Mouse (Mus musculus): ENCODE results near the gene Cant1. TPM values are rescaled to one million over a fixed set of nuclear protein-coding genes. Genes with fewer than 3 reads are reported as not detected.

Gene Cant1
- polyA plus RNA-seq, 1 experiment from 2014 or later, result 24.9 TPM

DNA sequence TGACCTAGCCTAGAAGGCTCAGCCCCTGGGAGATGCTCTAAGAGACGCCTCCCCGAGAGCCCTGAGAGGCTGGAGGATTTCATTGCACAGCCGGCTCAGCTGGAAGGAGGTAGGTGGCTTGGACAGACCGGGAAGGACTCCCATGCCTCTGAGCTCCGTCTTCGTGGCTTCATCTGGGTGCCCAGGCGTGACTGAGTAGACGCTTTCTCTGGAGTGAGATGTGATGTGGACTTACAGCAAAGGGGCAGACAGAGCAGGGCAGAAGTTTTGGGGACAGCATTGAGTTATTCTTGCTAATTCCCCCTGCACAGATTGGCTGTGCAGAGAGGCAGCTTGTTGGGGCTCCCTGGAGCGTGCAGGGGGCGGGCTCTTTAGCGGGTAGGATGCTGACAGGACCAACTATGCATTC is 9.6 kb upstream of the Cant1 start:
- Histone ChIP-seq H3K27ac (peak overlapping the region; percentile 45), H3K4me1 (replicated peaks) (peaks cover 55% of the 10 kb centered on the region), H3K27me3 (peaks cover 20% of the 10 kb centered on the region; the same call in 1 of the 2 replicates), H3K4me2 (peak overlapping the region; percentile 46), H3K36me3 (no peaks in the 10 kb centered on the region), H3K9ac (peak overlapping the region; percentile 53), H3K4me3 (peak overlapping the region; percentile 24), H3K9me3 (no peaks in the 10 kb centered on the region)
- no peak for ATAC-seq (ENCODE audit: low FRiP score)
- WGBS, result 12% methylated on average over 11 of the region's 11 CpGs

DNA sequence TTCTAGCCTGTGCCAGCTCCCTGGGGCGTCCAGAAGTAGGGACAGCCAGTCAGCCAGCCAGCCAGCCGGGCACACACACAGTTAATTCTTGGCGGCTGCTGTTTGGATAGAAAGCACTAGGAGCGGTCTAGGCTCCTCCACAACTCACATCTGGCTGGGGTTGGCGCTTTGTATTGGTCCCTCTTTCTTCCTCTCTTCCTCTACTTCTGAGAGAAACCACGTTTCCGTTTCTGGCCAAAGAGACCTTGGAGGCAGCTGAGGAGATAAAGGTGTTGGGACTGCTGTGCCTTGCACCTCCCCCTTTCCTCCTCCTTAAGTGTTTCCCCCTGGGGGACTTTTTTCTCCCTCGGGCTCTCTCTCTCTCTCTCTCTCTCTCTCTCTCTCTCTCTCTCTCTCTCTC is 9.1 kb upstream of the Cant1 start, which contains the start of gene C1qtnf1:
TSS of gene C1qtnf1 (plus strand) at position 218 of the 400 bp plus-strand sequence.
- H3K4me3 ChIP-seq, result peak within 1 kb of the TSS; percentile 24
- WGBS, result 0% methylated on average over 8 of the region's 8 CpGs
- H3K4me1 ChIP-seq (replicated peaks), result peaks cover 56% of the 10 kb centered on the region
- no peaks in the 10 kb centered on the region for H3K36me3 ChIP-seq
- H3K9ac ChIP-seq, result peak within 1 kb of the TSS; percentile 53
- ATAC-seq (ENCODE audit: low FRiP score), result no peak
- H3K9me3 ChIP-seq, result no peaks in the 10 kb centered on the region
- H3K27ac ChIP-seq, result peak within 1 kb of the TSS; percentile 45
- peak within 1 kb of the TSS; percentile 46 for H3K4me2 ChIP-seq
- H3K27me3 ChIP-seq, result peaks cover 20% of the 10 kb centered on the region; the same call in 1 of the 2 replicates

DNA sequence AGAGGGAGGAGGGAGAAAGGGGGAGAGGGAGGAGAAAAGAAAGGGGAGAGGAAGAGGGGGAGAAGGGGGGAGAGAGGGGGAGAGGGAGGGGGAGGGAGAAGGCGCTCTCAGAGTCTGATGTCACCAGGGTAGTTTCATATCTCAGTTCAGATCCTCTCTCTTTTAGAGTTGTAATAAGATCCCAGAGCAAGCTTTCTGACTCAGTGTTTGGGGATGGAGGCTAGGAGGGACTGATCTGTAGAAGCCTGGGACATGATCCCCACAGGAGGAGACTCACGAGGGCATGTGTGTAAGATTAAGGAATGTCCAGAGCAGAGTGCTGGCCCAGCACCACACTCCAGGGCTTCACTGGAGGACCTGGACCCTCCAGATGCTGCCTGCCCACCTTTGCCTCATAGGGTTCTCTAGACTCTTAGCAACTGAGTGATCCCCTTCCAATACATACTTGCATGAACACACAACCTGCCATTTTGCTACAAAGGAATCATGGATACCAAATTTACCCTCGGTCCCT is 8.4 kb upstream of the Cant1 start:
- Histone ChIP-seq H3K4me1 (replicated peaks) (peaks cover 56% of the 10 kb centered on the region), H3K27me3 (peaks cover 19% of the 10 kb centered on the region; the same call in 1 of the 2 replicates), H3K4me3 (no peak overlapping the region), H3K27ac (no peak overlapping the region), H3K9me3 (no peaks in the 10 kb centered on the region), H3K9ac (peak overlapping the region; percentile 53; the same call in 1 of the 2 replicates), H3K4me2 (peak overlapping the region; percentile 46), H3K36me3 (no peaks in the 10 kb centered on the region)
- 54% methylated on average over 3 of the region's 3 CpGs for WGBS
- no peak for ATAC-seq (ENCODE audit: low FRiP score)

DNA sequence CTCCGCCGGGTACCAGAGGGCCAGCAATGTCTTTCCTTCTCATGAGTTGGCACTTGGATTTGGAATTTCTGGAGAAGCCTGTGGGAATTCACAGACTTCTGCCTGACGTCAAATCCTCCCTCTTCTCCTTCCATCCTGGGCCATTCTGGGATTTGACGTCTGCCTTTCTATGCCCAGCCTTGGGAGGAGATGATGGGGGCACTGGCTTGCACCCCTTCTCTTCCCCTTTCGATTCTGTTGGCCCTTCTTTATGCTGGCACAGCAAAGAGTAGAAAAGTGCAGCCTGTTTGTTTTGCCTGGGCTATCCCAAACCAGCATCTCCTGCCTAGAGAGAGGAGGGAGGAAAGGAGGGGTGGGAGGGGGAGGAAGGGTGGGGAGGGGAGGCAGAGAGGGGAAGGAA is 7.9 kb upstream of the Cant1 start:
- no peak overlapping the region for H3K27ac ChIP-seq
- ATAC-seq (ENCODE audit: low FRiP score), result no peak
- H3K4me3 ChIP-seq, result no peak overlapping the region
- H3K36me3 ChIP-seq, result no peaks in the 10 kb centered on the region
- no peak overlapping the region for H3K9ac ChIP-seq
- 69% methylated on average over 5 of the region's 5 CpGs for WGBS
- H3K4me2 ChIP-seq, result no peak overlapping the region
- no peaks in the 10 kb centered on the region for H3K9me3 ChIP-seq
- peaks cover 16% of the 10 kb centered on the region; the same call in 1 of the 2 replicates for H3K27me3 ChIP-seq
- H3K4me1 ChIP-seq (replicated peaks), result peaks cover 55% of the 10 kb centered on the region

DNA sequence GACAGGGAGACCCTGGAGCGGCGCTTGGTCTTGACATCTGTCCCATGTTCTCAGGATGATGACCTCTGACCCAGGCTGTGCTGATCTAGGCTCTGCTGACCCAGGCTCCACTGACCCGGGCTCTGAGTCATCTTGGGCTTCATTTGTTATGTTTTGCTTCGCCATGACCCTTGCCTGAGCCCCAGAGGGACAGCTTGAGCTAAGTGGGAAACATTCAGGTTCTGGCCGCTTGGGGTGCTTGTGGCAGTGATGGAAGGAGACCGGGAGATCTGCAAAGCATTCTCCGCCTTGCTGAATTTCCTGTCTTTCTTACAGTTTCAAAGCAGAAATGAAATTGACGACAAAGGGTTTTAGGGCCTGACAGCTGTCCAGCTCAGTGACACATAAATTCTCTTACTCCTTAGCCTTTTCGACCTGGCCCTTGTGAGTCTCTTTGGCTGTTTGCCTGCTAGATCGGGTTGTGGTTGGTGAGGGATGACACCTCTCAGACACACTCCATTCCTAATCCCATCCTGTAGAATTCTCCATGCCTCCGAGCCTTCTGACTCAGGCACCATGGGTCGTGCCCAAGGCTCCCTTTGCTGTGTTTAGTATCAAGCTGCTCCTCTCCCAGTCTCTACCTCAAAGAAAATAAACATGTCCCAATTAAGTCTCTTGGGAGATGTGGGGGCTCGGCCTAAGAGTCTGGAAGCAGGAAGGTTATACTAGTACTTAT is 5.9 kb upstream of the Cant1 start:
- no peak overlapping the region for H3K4me3 ChIP-seq
- WGBS, result 66% methylated on average over 13 of the region's 13 CpGs
- no peak overlapping the region for H3K4me2 ChIP-seq
- no peak for ATAC-seq (ENCODE audit: low FRiP score)
- H3K27me3 ChIP-seq, result peaks cover 16% of the 10 kb centered on the region; the same call in 1 of the 2 replicates
- H3K9ac ChIP-seq, result 0 out of 2 replicates have a peak overlapping the region, but pooled peaks have one; percentile 5
- no peak overlapping the region for H3K27ac ChIP-seq
- no peaks in the 10 kb centered on the region for H3K36me3 ChIP-seq
- H3K9me3 ChIP-seq, result no peaks in the 10 kb centered on the region
- H3K4me1 ChIP-seq (replicated peaks), result peaks cover 45% of the 10 kb centered on the region

DNA sequence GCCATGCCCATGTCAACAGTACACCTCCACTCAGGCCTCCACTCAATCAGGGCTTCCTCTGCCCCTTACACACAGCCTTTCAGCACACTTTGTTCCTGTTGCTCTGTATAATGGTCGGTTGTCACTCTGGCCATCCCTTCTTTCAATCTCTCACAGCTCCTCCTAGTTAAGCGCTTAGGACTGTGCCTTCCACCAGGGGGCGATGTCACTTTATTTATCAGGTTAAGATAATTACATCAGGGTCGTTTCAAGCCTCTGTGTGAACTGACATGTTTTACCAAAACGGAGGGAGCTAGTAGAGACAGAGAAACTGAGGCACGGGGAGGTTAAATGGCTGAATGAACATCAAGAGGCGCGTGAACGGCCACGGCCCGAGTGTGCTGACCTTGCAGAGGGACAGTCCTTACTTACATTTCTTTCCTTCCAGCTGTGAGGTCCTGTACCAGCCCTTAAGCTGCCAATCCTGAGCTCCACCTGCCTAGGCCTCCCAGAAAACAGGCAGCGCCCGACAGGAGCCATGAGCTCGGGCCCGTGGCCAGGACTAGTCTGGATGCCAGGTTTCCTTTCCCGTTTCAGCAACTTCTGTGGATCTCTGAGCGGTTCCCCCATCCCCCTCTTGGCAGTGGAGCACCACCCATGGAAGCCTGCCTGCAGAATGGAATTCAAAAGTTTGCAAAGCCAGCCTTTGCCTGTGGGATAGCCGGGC is 4.5 kb upstream of the Cant1 start:
- WGBS, result 8% methylated on average over 18 of the region's 18 CpGs
- ATAC-seq (ENCODE audit: low FRiP score), result 0 out of 2 replicates have a peak, but pooled peaks have one; percentile 9

DNA sequence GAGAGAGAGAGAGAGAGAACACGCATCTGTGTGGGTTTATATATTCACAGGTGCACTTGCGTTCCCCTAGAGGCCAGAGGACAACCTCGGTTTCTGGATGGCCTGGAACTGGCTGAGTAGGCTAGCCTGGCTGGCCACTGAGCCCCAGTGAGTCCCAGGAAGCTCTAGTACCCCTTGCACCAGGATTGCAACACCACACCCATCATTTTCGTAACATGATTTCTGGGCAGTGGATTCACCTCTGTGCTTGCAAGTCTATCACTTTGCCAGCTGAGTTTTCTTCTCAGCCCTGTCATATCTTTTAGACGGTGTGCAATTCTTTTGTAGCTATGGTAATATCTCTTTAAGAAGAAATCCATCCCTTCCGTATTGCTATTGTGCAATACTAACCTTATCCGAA is 1.4 kb upstream of the Cant1 start:
- ATAC-seq (ENCODE audit: low FRiP score), result no peak
- H3K9ac ChIP-seq, result no peak overlapping the region
- WGBS, result 84% methylated on average over 7 of the region's 7 CpGs
- H3K9me3 ChIP-seq, result no peaks in the 10 kb centered on the region
- no peak overlapping the region for H3K4me2 ChIP-seq
- H3K4me1 ChIP-seq (replicated peaks), result peaks cover 55% of the 10 kb centered on the region
- H3K36me3 ChIP-seq, result peaks cover 17% of the 10 kb centered on the region
- H3K27ac ChIP-seq, result no peak overlapping the region
- H3K27me3 ChIP-seq, result no peaks in the 10 kb centered on the region
- no peak overlapping the region for H3K4me3 ChIP-seq

More for the DNA sequence above, 4.5 kb upstream of the Cant1 start:
- Histone ChIP-seq H3K9ac (peak overlapping the region; percentile 55), H3K36me3 (no peaks in the 10 kb centered on the region), H3K27me3 (peaks cover 7% of the 10 kb centered on the region; the same call in 1 of the 2 replicates), H3K4me3 (no peak overlapping the region), H3K9me3 (no peaks in the 10 kb centered on the region), H3K27ac (peak overlapping the region; percentile 55; the same call in 1 of the 2 replicates), H3K4me2 (peak overlapping the region; percentile 39), H3K4me1 (replicated peaks) (peaks cover 39% of the 10 kb centered on the region)

DNA sequence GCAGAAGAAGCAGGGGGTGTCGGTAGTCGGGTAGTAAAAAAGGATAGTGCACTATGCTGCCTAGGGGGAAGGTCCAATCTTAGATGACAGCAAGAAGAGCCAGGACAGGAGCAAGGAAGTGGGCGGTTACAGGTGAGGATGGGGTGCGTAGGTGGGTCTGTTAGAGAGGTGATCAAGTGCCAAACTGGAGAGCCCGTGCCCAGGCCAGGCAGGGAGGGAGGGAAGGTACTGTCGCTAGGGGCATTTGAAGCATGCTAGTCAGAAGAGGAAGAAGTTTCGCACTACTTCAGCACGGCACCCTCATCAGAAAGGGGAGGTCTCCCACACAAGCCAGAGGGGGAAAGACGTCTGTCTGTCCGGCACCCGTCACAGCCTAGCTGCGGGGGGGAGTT is 448 bp downstream of the Cant1 start:
- no peaks in the 10 kb centered on the region for H3K9me3 ChIP-seq
- peak; percentile 58 for ATAC-seq (ENCODE audit: low FRiP score)
- H3K36me3 ChIP-seq, result peaks cover 35% of the 10 kb centered on the region
- 6% methylated on average over 12 of the region's 12 CpGs for WGBS
- peak overlapping the region; percentile 89 for H3K4me3 ChIP-seq
- H3K27me3 ChIP-seq, result no peaks in the 10 kb centered on the region
- peak overlapping the region; percentile 71 for H3K27ac ChIP-seq
- H3K9ac ChIP-seq, result peak overlapping the region; percentile 98
- H3K4me2 ChIP-seq, result peak overlapping the region; percentile 76
- H3K4me1 ChIP-seq (replicated peaks), result peaks cover 43% of the 10 kb centered on the region

DNA sequence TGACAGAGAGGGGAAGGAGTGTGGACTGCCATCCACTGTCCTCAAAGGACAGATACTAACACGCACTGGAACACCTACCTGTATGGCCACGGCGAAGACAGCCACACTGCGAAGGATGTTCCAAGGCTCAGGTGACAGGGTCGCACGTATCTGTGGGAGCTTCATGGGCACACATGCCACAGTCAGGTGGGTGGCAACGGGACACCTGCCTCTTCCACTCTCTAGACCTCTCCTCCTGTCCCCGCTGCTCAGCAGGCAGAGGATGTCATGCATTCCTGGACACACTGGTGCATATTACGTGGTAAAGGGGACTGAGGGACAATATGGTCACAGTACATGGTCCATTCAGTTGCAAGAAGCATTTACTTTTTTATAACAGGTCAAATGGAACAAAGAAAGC is 1.4 kb downstream of the Cant1 start:
- Histone ChIP-seq H3K9me3 (no peaks in the 10 kb centered on the region), H3K4me1 (replicated peaks) (peaks cover 46% of the 10 kb centered on the region), H3K27me3 (no peaks in the 10 kb centered on the region), H3K27ac (no peak overlapping the region), H3K4me2 (peak overlapping the region; percentile 76), H3K36me3 (peaks cover 36% of the 10 kb centered on the region), H3K9ac (peak overlapping the region; percentile 98), H3K4me3 (peak overlapping the region; percentile 89)
- WGBS, result 96% methylated on average over 9 of the region's 9 CpGs
- ATAC-seq (ENCODE audit: low FRiP score), result no peak

DNA sequence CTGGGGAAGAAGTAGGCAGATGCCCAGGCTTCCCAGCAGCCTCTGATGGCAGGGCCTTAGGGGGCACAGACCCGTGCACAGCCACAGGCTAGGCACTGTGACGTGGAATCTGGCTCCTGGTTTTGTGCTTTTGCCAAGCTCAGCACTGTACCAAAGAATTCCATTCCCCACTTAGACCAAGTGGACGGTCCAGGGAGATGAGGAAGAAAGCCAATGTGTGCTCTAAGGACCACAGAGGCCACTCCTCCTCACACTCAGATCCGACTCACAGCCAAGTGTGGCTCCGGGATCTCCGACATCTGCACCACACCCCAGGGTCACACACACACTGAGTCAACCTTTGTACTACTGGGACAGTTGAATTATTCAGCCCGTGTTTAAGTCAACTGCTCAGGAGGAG is 2.8 kb downstream of the Cant1 start:
- Histone ChIP-seq H3K4me3 (no peak overlapping the region), H3K9me3 (no peaks in the 10 kb centered on the region), H3K9ac (no peak overlapping the region), H3K4me2 (no peak overlapping the region), H3K4me1 (replicated peaks) (peaks cover 46% of the 10 kb centered on the region), H3K27ac (no peak overlapping the region), H3K36me3 (peaks cover 47% of the 10 kb centered on the region), H3K27me3 (no peaks in the 10 kb centered on the region)
- 76% methylated on average over 7 of the region's 7 CpGs for WGBS
- no peak for ATAC-seq (ENCODE audit: low FRiP score)

DNA sequence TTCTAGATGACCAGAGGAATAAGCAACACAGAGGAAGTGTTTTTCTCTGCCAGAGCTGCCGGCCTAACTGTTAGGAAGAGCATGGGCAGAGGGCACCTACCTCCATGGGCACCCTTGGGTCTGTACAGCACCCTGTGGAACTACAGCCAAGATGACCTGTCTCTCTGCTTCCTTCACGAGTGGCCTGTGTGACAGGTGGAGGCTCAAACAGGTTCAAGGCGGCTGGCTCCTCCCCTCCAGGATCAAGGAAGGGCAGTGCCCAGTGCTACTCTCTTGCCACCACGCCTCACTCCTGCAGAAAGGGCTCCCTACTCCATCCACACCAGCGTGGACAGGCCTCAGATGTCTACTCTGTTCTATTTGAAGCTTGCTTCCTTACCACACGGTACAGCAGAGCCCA is 3.3 kb downstream of the Cant1 start:
- no peak overlapping the region for H3K4me2 ChIP-seq
- no peaks in the 10 kb centered on the region for H3K9me3 ChIP-seq
- H3K4me1 ChIP-seq (replicated peaks), result peaks cover 46% of the 10 kb centered on the region
- ATAC-seq (ENCODE audit: low FRiP score), result no peak
- no peaks in the 10 kb centered on the region for H3K27me3 ChIP-seq
- H3K36me3 ChIP-seq, result peaks cover 51% of the 10 kb centered on the region
- 89% methylated on average over 6 of the region's 6 CpGs for WGBS
- no peak overlapping the region for H3K4me3 ChIP-seq
- no peak overlapping the region for H3K9ac ChIP-seq
- no peak overlapping the region for H3K27ac ChIP-seq

DNA sequence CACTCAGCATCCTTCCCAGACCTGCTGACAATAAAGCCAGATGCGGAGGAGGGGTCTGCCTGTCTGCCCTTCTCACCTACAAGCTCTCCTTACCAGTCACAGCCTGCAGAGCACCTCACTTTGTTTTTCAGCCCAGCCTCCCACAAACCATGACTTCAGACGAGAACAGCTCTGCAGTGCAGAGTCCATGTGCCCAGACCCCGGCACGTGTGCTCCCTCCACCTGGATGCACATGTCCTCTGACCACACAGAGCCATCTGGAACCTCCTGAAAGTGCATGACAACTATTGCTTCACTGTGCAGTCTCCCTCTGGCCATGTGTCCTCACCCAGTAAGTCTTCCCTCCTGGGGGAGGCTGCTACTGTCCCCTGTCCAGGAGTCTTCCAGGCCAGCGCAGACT is 4.6 kb downstream of the Cant1 start:
- Histone ChIP-seq H3K4me1 (replicated peaks) (peaks cover 40% of the 10 kb centered on the region), H3K9me3 (no peaks in the 10 kb centered on the region), H3K4me2 (no peak overlapping the region), H3K4me3 (no peak overlapping the region), H3K27me3 (no peaks in the 10 kb centered on the region), H3K36me3 (peaks cover 65% of the 10 kb centered on the region), H3K9ac (no peak overlapping the region), H3K27ac (no peak overlapping the region)
- WGBS, result 94% methylated on average over 5 of the region's 5 CpGs
- ATAC-seq (ENCODE audit: low FRiP score), result no peak

All from hindbrain, embryonic 13.5 days (tissue).